Mouse (Mus musculus): ENCODE measurements around the gene Shox2. TPM values are rescaled to one million over a fixed set of nuclear protein-coding genes. Genes with fewer than 3 reads are reported as not detected.

Shox2 gene
- polyA plus RNA-seq, 1 experiment from 2014 or later, result 11.9 TPM

Other genes with a start within 250 kb of the Shox2 start
- gene Rsrc1, start 381 bp downstream of the Shox2 start, polyA plus RNA-seq (2014; fragmentation: Nextera tagmentation; extraction: Ambion mirVana), result 32.1 and 33.8 TPM in 2 replicates